Mouse (Mus musculus): ENCODE measurements around the gene Abhd14b. TPM values are rescaled to one million over a fixed set of nuclear protein-coding genes. Genes with fewer than 3 reads are reported as not detected.

Gene Abhd14b
- polyA plus RNA-seq, 2 experiments: 17.3 to 24.9 TPM

- H3K27me3 ChIP-seq (ENCODE audit: control insufficient read depth, insufficient read depth, low read length): no peaks in the 10 kb centered on the region
- no peak overlapping the region for H3K4me3 ChIP-seq (ENCODE audit: insufficient read depth in 1 of 2, low read depth in 2 of 2, low read length in 2 of 2)
- no peak overlapping the region for H3K9ac ChIP-seq (replicated peaks)
- no peak for DNase-seq (ENCODE audit: low read depth in 3 of 3, low spot score in 3 of 3)
- H3K36me3 ChIP-seq (replicated peaks; ENCODE audit: control insufficient read depth, insufficient read depth, low read depth): no peaks in the 10 kb centered on the region
- H3K4me1 ChIP-seq (replicated peaks; ENCODE audit: control insufficient read depth in 2 of 2, insufficient read depth in 2 of 2, low read length in 1 of 2): peaks cover 5 to 20% of the 10 kb centered on the region in 2 experiments; a peak in 3 of 4 replicates
- WGBS (ENCODE audit: insufficient replicate concordance): 55% methylated on average over 4 of the region's 4 CpGs
- H3K9me3 ChIP-seq (ENCODE audit: control insufficient read depth, low read length): no peaks in the 10 kb centered on the region
- no peak overlapping the region for H3K4me2 ChIP-seq (ENCODE audit: low read depth)
- H3K27ac ChIP-seq: no peak overlapping the region
- ATAC-seq (ENCODE audit: insufficient read depth): no peak
- TF ChIP-seq CTCF (IDR thresholded peaks at IDR 0.05; ENCODE audit: low read depth): no peak
- TF ChIP-seq EP300 (IDR thresholded peaks at IDR 0.05; ENCODE audit: low read depth): no peak
These were observed 2.4 kb upstream of the Abhd14b start for GRCm38 (mm10) chr9:106444836-106445235.

GRCm38 (mm10) chr9:106447951-106448350, 692 bp downstream of the Abhd14b start:
- no peak overlapping the region for H3K27ac ChIP-seq
- peak overlapping the region in 1 of 2 experiments; percentile 60; a peak in 2 of 4 replicates for H3K4me3 ChIP-seq (ENCODE audit: insufficient read depth in 1 of 2, low read depth in 2 of 2, low read length in 2 of 2)
- peak overlapping the region; percentile 78 for H3K4me2 ChIP-seq (ENCODE audit: low read depth)
- H3K36me3 ChIP-seq (replicated peaks; ENCODE audit: control insufficient read depth, insufficient read depth, low read depth): no peaks in the 10 kb centered on the region
- whole genome bisulfite sequencing (ENCODE audit: insufficient replicate concordance): 33% methylated on average over 9 of the region's 9 CpGs
- DNase-seq (ENCODE audit: low read depth in 3 of 3, low spot score in 3 of 3) (no peak), ATAC-seq (ENCODE audit: insufficient read depth) (no peak)
- peaks cover 5% of the 10 kb centered on the region for H3K27me3 ChIP-seq (ENCODE audit: control insufficient read depth, insufficient read depth, low read length)
- no peak overlapping the region for H3K9ac ChIP-seq (replicated peaks)
- H3K9me3 ChIP-seq (ENCODE audit: control insufficient read depth, low read length): no peaks in the 10 kb centered on the region
- peaks cover 7 to 20% of the 10 kb centered on the region in 2 experiments for H3K4me1 ChIP-seq (replicated peaks; ENCODE audit: control insufficient read depth in 2 of 2, insufficient read depth in 2 of 2, low read length in 1 of 2)
- TF ChIP-seq CTCF (IDR thresholded peaks at IDR 0.05; ENCODE audit: low read depth) (no peak), EP300 (IDR thresholded peaks at IDR 0.05; ENCODE audit: low read depth) (no peak)

- Histone ChIP-seq H3K9me3 (ENCODE audit: control insufficient read depth, low read length) (no peaks in the 10 kb centered on the region), H3K4me1 (replicated peaks; ENCODE audit: control insufficient read depth in 2 of 2, insufficient read depth in 2 of 2, low read length in 1 of 2) (peaks cover 11 to 20% of the 10 kb centered on the region in 2 experiments), H3K27me3 (ENCODE audit: control insufficient read depth, insufficient read depth, low read length) (peaks cover 9% of the 10 kb centered on the region), H3K4me3 (ENCODE audit: insufficient read depth in 1 of 2, low read depth in 2 of 2, low read length in 2 of 2) (peak overlapping the region; percentile 52 to 73), H3K9ac (replicated peaks) (peak overlapping the region; percentile 50), H3K27ac (no peak overlapping the region), H3K36me3 (replicated peaks; ENCODE audit: control insufficient read depth, insufficient read depth, low read depth) (no peaks in the 10 kb centered on the region), H3K4me2 (ENCODE audit: low read depth) (peak overlapping the region; percentile 78)
- ATAC-seq (ENCODE audit: insufficient read depth): peak; percentile 36; the same call in 1 of the 2 replicates
- 1% methylated on average over 23 of the region's 23 CpGs for WGBS (ENCODE audit: insufficient replicate concordance)
- no peak for DNase-seq (ENCODE audit: low read depth in 3 of 3, low spot score in 3 of 3)
- TF ChIP-seq EP300 (IDR thresholded peaks at IDR 0.05; ENCODE audit: low read depth): no peak
- peak; percentile 78 for TF ChIP-seq CTCF (IDR thresholded peaks at IDR 0.05; ENCODE audit: low read depth)
These were observed 1.3 kb downstream of the Abhd14b start for GRCm38 (mm10) chr9:106448498-106449031.

GRCm38 (mm10) chr9:106449947-106450346, 2.7 kb downstream of the Abhd14b start:
- Histone ChIP-seq H3K27ac (no peak overlapping the region), H3K36me3 (replicated peaks; ENCODE audit: control insufficient read depth, insufficient read depth, low read depth) (no peaks in the 10 kb centered on the region), H3K4me1 (replicated peaks; ENCODE audit: control insufficient read depth in 2 of 2, insufficient read depth in 2 of 2, low read length in 1 of 2) (peaks cover 11 to 24% of the 10 kb centered on the region in 2 experiments), H3K27me3 (ENCODE audit: control insufficient read depth, insufficient read depth, low read length) (peaks cover 12% of the 10 kb centered on the region), H3K4me2 (ENCODE audit: low read depth) (peak overlapping the region; percentile 3; the same call in 1 of the 2 replicates), H3K4me3 (ENCODE audit: insufficient read depth in 1 of 2, low read depth in 2 of 2, low read length in 2 of 2) (no peak overlapping the region), H3K9me3 (ENCODE audit: control insufficient read depth, low read length) (no peaks in the 10 kb centered on the region), H3K9ac (replicated peaks) (no peak overlapping the region)
- no peak for DNase-seq (ENCODE audit: low read depth in 3 of 3, low spot score in 3 of 3)
- no peak for ATAC-seq (ENCODE audit: insufficient read depth)
- TF ChIP-seq EP300 (IDR thresholded peaks at IDR 0.05; ENCODE audit: low read depth) (no peak), CTCF (IDR thresholded peaks at IDR 0.05; ENCODE audit: low read depth) (no peak)
- 80% methylated on average over 8 of the region's 8 CpGs for WGBS (ENCODE audit: insufficient replicate concordance)

GRCm38 (mm10) chr9:106450661-106451060, 3.4 kb downstream of the Abhd14b start:
- no peaks in the 10 kb centered on the region for H3K36me3 ChIP-seq (replicated peaks; ENCODE audit: control insufficient read depth, insufficient read depth, low read depth)
- peaks cover 13% of the 10 kb centered on the region for H3K27me3 ChIP-seq (ENCODE audit: control insufficient read depth, insufficient read depth, low read length)
- peak overlapping the region; percentile 14; the same call in 1 of the 2 replicates for H3K4me2 ChIP-seq (ENCODE audit: low read depth)
- no peak overlapping the region for H3K4me3 ChIP-seq (ENCODE audit: insufficient read depth in 1 of 2, low read depth in 2 of 2, low read length in 2 of 2)
- 37% methylated on average over 9 of the region's 9 CpGs for whole genome bisulfite sequencing (ENCODE audit: insufficient replicate concordance)
- TF ChIP-seq CTCF (IDR thresholded peaks at IDR 0.05; ENCODE audit: low read depth): no peak
- no peak for TF ChIP-seq EP300 (IDR thresholded peaks at IDR 0.05; ENCODE audit: low read depth)
- H3K27ac ChIP-seq: no peak overlapping the region
- ATAC-seq (ENCODE audit: insufficient read depth) (no peak), DNase-seq (ENCODE audit: low read depth in 3 of 3, low spot score in 3 of 3) (no peak)
- H3K9me3 ChIP-seq (ENCODE audit: control insufficient read depth, low read length): no peaks in the 10 kb centered on the region
- H3K4me1 ChIP-seq (replicated peaks; ENCODE audit: control insufficient read depth in 2 of 2, insufficient read depth in 2 of 2, low read length in 1 of 2): peaks cover 11 to 24% of the 10 kb centered on the region in 2 experiments
- H3K9ac ChIP-seq (replicated peaks): no peak overlapping the region

All from liver, embryonic 14.5 days (tissue).